Mouse (Mus musculus): Measurements from ENCODE around the gene Tspan31.
A peak's percentile ranks its signal among the peaks of the same experiment; 100 is the strongest.
"Not testable (repeated sequence)": the region's sequence is repeated elsewhere in the genome, so short reads cannot be mapped to it uniquely, and the experiment has no call there.

The Tspan31 gene

GRCm38 (mm10) chr10:127083915-127084306 is 13.8 kb upstream of the Tspan31 start:
- DNase-seq (ENCODE audit: low read depth, low spot score), result no peak

DNA sequence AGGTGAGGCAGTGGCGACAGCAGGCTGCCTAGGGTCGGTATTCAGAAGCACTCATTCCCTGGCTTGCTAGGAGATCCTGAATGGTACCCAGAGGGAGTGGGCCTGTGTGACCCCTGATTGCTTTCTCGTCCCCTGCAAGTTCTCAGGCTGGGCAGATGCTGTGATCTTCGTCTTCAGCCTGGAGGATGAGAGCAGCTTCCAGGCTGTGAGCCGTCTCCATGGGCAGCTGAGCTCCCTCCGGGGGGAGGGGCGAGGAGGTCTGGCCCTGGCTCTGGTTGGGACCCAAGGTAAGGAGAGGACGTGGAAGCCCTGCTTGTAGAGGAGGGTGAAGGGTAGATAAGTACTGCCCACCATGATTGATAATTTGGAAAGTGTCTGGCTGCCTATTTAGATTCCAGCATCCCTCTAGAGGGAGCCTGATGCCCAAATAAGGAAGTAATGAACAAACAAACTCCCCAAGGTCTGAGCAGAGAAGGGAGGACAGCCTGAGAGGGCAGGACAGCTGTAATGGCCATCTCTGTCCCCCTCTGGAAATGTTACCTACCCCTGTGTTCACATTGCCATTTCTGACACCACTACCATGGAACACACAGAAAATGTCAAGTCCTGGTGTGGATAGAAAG is 13.3 kb upstream of the Tspan31 start:
- no peak for DNase-seq (ENCODE audit: low read depth, low spot score)

DNA sequence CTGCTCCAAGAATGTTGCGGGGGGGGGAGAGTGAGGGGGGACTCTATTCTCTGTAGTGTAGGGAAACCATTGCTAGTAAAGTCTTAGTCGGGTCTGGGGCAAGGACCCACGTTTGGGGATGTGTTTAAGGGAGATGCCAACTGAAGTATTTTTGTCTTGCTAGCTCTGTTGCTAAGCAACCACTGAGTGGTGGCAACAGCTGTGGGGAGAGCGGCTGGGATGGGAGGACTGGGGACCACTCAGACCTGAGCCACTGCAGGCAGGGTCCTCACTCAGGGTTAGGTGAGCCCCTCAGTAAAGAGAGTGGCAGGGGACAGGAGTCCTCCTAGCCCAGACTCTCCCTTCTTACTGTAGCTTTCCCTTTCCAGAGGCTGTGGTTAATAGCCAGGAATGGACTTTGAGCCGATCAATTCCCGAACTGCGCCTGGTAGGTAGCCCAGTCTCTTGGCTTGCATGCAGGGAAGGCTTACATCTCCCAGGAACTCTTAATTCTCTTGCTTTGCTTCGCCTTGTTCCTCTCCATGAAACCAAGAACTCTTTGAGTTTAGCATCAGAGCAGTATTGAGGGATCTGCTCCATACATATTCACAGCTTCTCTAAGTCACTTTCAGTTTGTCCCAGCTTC is 12.0 kb upstream of the Tspan31 start:
- DNase-seq (ENCODE audit: low read depth, low spot score), result peak; percentile 49

GRCm38 (mm10) chr10:127080901-127081780 is 11.1 kb upstream of the Tspan31 start:
- DNase-seq (ENCODE audit: low read depth, low spot score), result no peak

DNA sequence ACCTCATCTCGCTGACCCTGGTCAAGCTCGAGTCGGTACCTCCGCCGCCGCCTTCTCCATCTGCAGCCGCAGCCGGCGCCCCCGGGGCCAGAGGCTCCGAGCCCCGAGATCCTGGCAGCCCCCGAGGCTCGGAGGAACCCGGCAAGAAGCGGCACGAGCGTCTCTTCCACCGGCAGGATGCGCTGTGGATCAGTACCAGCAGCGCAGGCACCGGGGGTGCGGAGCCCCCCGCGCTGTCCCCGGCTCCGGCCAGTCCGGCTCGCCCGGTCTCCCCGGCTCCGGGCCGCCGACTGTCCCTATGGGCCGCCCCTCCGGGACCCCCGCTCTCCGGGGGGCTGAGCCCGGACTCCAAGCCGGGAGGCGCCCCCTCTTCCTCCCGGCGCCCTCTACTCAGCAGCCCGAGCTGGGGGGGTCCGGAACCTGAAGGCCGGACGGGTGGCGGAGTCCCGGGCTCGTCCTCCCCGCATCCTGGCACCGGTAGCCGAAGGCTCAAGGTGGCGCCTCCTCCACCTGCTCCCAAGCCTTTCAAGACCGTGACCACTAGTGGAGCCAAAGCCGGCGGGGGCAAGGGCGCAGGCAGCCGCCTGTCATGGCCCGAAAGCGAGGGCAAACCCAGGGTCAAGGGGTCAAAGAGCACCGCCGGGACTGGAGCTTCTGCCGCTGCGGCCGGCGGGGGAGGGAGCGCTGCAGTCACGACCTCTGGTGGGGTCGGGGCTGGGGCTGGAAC is 9.8 kb upstream of the Tspan31 start:
- no peak for DNase-seq (ENCODE audit: low read depth, low spot score)

GRCm38 (mm10) chr10:127078677-127079575 is 8.9 kb upstream of the Tspan31 start:
- peak; percentile 50 for DNase-seq (ENCODE audit: low read depth, low spot score)

DNA sequence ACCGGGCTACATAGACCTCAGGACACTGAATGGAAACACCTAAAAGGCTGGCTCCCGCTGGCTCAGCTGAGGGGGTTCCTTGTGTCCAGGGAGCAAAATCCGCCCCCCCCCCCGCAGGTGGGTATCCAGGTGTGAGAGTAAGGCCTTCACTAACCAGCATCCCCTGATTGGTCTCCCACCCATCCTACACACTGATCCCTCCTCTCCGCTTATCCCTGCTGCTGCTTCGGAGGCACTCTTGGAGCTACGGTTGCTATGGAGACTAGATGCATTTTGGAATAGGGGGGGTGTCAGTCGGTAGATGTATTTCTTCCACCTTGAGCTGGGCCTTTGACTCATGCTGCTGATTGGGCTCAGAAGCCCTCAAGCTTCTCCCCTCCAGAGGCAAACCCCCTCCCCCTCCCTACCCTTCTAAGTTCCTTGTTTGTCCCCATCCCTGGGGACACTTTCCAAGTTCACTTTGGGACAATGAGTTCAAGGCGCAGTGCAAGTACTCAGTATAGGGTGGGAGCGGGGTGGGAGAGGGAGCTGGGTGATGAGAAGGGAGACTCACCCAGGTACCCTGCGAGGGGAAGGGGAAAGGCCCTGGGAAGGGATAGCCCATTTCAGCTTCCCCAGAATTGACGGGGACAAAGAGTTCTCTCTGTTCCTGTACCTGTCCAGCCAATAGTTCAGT is 8.1 kb upstream of the Tspan31 start:
- no peak for DNase-seq (ENCODE audit: low read depth, low spot score)

- DNase-seq (ENCODE audit: low read depth, low spot score), result no peak
These were observed 7.5 kb upstream of the Tspan31 start for GRCm38 (mm10) chr10:127077515-127077914.

DNA sequence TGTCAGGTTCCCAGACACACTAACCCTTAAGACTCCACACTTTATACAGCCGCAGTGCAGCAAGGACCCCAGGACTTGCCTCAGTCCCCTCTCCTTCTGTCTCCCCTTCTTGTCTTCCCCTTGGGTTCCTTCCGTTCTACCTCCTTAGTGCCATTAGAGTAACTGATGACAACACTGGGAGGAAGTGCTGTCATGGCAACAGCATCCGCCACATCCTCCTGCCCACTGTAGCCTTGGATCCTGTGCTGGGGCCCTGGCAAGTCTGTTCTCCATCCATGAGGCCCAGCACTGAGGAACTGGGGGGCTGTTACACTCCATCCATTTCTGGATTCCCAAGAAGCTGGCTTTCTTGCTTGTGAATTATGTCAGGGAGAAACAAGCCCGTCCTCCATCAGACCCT is 6.0 kb upstream of the Tspan31 start:
- no peak for DNase-seq (ENCODE audit: low read depth, low spot score)

DNA sequence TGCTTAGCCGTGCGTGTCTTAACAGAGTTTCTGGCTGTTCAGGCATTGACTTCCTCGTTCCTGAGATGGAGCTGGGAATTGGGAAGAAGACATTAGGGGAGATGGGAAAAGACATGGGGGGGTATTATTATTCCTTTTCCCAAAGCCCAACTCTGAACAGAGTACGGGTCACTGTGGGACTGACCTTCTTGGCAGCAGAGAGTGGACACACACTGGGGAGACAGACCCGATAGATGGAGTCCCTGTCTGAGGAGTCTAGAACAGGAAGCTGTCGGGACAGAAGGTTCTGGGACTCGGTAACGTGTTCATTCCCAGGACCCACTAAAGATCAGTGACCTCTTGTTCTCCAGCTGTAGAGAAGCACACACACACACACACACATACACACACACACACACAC is 5.6 kb upstream of the Tspan31 start:
- no peak for DNase-seq (ENCODE audit: low read depth, low spot score)

- DNase-seq (ENCODE audit: low read depth, low spot score), result no peak
These were observed 5.0 kb upstream of the Tspan31 start, which contains the start of gene Agap2 for GRCm38 (mm10) chr10:127075080-127075479. Agap2 (plus strand) TSS chr10:127075284.

DNA sequence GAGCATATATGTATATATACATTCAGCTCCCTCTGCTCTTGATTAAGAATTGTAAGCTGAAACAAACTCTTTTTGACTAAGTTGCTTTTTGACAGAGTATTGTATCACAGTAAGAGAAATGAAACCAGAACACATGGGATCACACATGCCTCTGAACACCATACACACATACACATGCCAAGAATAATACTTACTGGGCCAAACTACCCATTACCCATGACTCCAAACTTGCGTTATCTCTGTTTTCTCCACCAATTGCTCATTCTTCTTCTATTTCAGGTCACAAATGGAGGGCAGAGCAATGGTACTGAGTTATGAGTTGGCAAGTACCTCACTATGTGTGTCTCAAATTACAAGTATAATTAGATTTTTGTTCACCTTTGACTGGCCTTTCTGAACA is 3.9 kb upstream of the Tspan31 start:
- no peak for DNase-seq (ENCODE audit: low read depth, low spot score)

- not testable (repeated sequence) for DNase-seq (ENCODE audit: low read depth, low spot score)
These were observed 2.9 kb upstream of the Tspan31 start for GRCm38 (mm10) chr10:127072969-127073368.

DNA sequence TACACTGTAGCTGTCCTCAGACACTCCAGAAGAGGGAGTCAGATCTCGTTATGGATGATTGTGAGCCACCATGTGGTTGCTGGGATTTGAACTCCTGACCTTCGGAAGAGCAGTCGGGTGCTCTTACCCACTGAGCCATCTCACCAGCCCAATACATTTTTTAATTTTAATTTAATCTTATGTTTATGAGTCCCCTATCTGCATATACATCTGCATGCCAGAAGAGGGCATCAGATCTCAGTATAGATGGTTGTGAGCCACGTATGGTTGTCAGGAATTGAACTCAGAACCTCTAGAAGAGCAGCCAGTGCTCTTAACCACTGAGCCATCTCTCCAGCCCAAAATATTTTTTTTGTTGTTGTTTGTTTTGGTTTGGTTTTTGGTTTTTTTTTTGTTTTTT is 2.2 kb upstream of the Tspan31 start:
- DNase-seq (ENCODE audit: low read depth, low spot score), result not testable (repeated sequence)

DNA sequence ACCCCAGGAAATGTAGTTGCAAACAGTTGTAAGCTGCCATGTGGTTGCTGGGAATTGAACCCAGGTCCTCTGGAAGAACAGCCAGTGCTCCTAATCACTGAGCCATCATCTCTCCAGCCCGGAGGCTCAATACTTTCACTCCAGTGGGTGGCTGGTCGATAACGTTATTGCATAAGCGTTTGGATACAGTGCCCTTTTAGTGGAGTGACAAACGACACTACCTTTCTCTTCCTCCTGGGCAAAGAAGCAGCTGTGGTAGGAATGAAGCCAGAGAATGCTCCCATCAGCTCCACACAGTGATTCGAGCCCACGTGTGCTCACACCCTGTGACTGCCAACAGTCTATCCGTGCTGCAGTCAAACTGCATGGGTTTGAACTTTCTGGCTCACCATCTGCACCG is 1.1 kb upstream of the Tspan31 start:
- DNase-seq (ENCODE audit: low read depth, low spot score), result no peak

DNA sequence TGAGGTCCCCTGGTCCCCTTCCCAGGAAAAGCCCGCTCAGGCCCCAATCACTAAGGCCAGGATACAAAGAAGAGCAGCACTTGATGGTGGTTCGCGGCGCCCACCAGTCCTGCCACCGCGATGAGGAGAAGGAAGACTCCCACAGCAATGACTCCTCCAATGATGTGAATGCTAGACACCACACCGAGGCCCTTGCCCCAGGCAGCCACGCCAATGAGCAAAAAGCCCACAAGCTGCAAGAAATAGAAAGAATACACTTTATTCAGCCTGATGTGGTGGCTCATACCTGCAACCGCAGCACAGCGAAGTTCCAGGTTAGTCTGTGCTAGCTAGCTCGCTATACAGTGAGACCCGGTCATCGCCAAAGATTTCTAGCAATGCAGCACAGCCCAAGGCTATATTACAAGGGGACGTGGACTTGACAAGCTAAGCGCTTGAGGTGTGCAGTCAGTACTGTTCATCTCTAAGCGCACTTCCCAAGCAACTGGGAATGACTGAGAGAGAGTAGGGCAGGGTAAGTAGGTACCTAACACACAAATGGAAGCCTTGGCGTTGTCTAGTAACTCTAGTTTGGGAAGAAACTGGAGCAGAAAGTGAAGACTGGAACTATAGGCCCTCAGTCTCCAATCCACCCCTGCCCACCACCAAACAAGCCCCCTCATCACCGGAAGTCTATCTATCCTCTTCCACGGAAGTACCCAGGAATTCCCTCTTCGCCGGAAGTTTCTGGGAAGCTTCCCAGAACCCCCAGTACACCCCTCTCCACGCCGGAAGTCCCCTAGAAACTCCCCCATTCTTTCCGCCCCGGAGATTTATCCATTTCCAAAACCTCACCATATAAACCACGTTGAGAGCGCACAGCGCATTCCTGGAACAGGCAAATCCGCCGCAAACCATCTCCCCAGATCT is 529 bp downstream of the Tspan31 start:
- DNase-seq (ENCODE audit: low read depth, low spot score), result no peak

- DNase-seq (ENCODE audit: low read depth, low spot score), result no peak
These were observed 1.6 kb downstream of the Tspan31 start for GRCm38 (mm10) chr10:127068360-127069038.

DNA sequence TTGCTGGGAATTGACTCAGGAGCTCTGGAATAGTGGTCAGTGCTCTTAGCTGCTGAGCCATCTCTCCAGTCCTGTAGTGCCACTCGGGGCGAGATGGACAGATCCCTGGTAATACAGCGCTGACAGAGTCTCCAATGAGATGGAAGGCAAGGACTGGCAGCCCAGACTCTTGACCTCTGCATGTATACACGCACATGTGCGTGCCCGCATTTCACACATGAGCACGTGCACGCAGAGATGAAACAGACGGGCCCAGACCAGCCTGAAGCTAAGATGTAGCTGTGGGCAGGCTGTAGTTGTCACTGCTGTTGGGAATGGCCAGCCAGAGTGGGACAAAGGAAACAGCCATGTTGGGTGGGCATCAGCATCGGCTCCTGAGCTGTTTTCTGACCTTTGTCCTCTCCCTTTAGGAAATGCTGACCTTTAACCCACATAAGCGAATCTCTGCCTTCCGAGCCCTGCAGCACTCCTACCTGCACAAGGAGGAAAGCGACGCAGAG is 3.5 kb downstream of the Tspan31 start:
- no peak for DNase-seq (ENCODE audit: low read depth, low spot score)
